Mouse (Mus musculus) megakaryocyte, embryonic 14.5 days (primary cell): ENCODE data around the gene Gm20388.

Source experiments
- FLI1 ChIP-seq: IDR thresholded peaks from 2 replicates; pipeline ENCODE4 v1.6.1; 2012; ENCODE audit warnings: low read length, inconsistent platforms, mixed read lengths
- GATA1 ChIP-seq: IDR thresholded peaks from 3 replicates; pipeline ENCODE4 v1.6.1; 2012; ENCODE audit warnings: mixed read lengths, low read length, inconsistent platforms, borderline replicate concordance

GRCm38 (mm10) chr8:122610209-122610608, 2699.6 kb downstream of the Gm20388 start:
- TF ChIP-seq GATA1, result no peak
- TF ChIP-seq FLI1, result no peak
